Mouse (Mus musculus) intestine, embryonic 16.5 days (tissue): ENCODE measurements around the gene Tmem178. TPM values are rescaled to one million over a fixed set of nuclear protein-coding genes. Genes with fewer than 3 reads are reported as not detected.
"Not testable (repeated sequence)": the region's sequence is repeated elsewhere in the genome, so short reads cannot be mapped to it uniquely, and the experiment has no call there.

Experiments
- ATAC-seq: fragments of 200-750 bp; cut with Nextera tagmentation; 2 replicates; pipeline ENCODE4 v1.8.0; 2017; ENCODE audit warnings: moderate TSS enrichment, moderate library complexity
- H3K27ac ChIP-seq: fragments of 300-500 bp; sonication (generic); 2 replicates; pipeline ENCODE4 v1.5.1; 2014; ENCODE audit warnings: mild to moderate bottlenecking, low read length
- H3K27me3 ChIP-seq: fragments of 300-500 bp; sonication (generic); replicated peaks from 2 replicates; pipeline ENCODE4 v1.6.1; 2014; ENCODE audit warnings: low read length, control low read depth, mixed read lengths; ENCODE audit not compliant: control insufficient read depth, insufficient read depth
- H3K36me3 ChIP-seq: fragments of 300-500 bp; sonication (generic); 2 replicates; pipeline ENCODE4 v1.6.1; 2014; ENCODE audit warnings: low read length, control low read depth; ENCODE audit not compliant: control insufficient read depth, insufficient read depth
- H3K4me1 ChIP-seq: fragments of 300-500 bp; sonication (generic); 2 replicates; pipeline ENCODE4 v1.6.1; 2014; ENCODE audit warnings: low read length, control low read depth, mixed read lengths; ENCODE audit not compliant: control insufficient read depth, insufficient read depth
- H3K4me2 ChIP-seq: fragments of 300-500 bp; sonication (generic); 2 replicates; pipeline ENCODE4 v1.6.1; 2014; ENCODE audit warnings: low read depth, low read length, control low read depth
- H3K4me3 ChIP-seq: fragments of 300-500 bp; sonication (generic); 2 replicates; pipeline ENCODE4 v1.5.1; 2014; ENCODE audit warnings: mild to moderate bottlenecking, low read length
- H3K9ac ChIP-seq: fragments of 300-500 bp; sonication (generic); 2 replicates; pipeline ENCODE4 v1.6.1; 2014; ENCODE audit warnings: low read depth, low read length
- H3K9me3 ChIP-seq: fragments of 300-500 bp; sonication (generic); 2 replicates; pipeline ENCODE4 v1.6.1; 2016; ENCODE audit warnings: low read length, control low read depth; ENCODE audit not compliant: control insufficient read depth
- WGBS: fragments of 180-500 bp; shearing (Covaris S2); extraction: QIAGEN DNeasy Blood & Tissue Kit; methylation state at CpG from one replicate; pipeline ENCODE4 v1.1.7; 2014; 5-methylcytosine and 5-hydroxymethylcytosine counted together
- polyA plus RNA-seq: library from polyadenylated mRNA; unstranded; fragments of >200 nt; fragmentation: Nextera tagmentation; extraction: Ambion mirVana; gene quantifications from 2 replicates; pipeline ENCODE4 v1.2.1, GENCODE M21; 2015

The Tmem178 gene
- polyA plus RNA-seq, 1 experiment from 2014 or later: 1.6 TPM

GRCm38 (mm10) chr17:80941857-80942256, 2.6 kb upstream of the Tmem178 start:
- Histone ChIP-seq H3K9ac (no peak overlapping the region), H3K4me1 (no peaks in the 10 kb centered on the region), H3K27me3 (peaks cover 15% of the 10 kb centered on the region), H3K27ac (no peak overlapping the region), H3K36me3 (no peaks in the 10 kb centered on the region), H3K9me3 (no peaks in the 10 kb centered on the region), H3K4me3 (no peak overlapping the region), H3K4me2 (no peak overlapping the region)
- no peak for ATAC-seq
- WGBS: 54% methylated on average over 11 of the region's 11 CpGs

- Histone ChIP-seq H3K9ac (peak overlapping the region; percentile 71), H3K27ac (no peak overlapping the region), H3K4me1 (no peaks in the 10 kb centered on the region), H3K36me3 (no peaks in the 10 kb centered on the region), H3K27me3 (peaks cover 15% of the 10 kb centered on the region), H3K4me3 (peak overlapping the region; percentile 71), H3K9me3 (no peaks in the 10 kb centered on the region), H3K4me2 (peak overlapping the region; percentile 99)
- WGBS: 16% methylated on average over 14 of the region's 26 CpGs
- peak; percentile 33 for ATAC-seq
Measured at GRCm38 (mm10) chr17:80943835-80944529, 450 bp upstream of the Tmem178 start.

- H3K4me3 ChIP-seq: not testable (repeated sequence)
Measured at GRCm38 (mm10) chr17:80945510-80945909, 1.1 kb downstream of the Tmem178 start.

GRCm38 (mm10) chr17:80946091-80946885, 1.9 kb downstream of the Tmem178 start:
- Histone ChIP-seq H3K9me3 (no peaks in the 10 kb centered on the region), H3K4me2 (no peak overlapping the region; the same call in 1 of the 2 replicates), H3K27me3 (peaks cover 15% of the 10 kb centered on the region), H3K9ac (no peak overlapping the region), H3K4me1 (no peaks in the 10 kb centered on the region), H3K36me3 (no peaks in the 10 kb centered on the region), H3K27ac (no peak overlapping the region), H3K4me3 (no peak overlapping the region)
- no peak for ATAC-seq
- WGBS: 73% methylated on average over 5 of the region's 5 CpGs

More at GRCm38 (mm10) chr17:80945510-80945909, 1.1 kb downstream of the Tmem178 start:
- H3K4me1 ChIP-seq, H3K27ac ChIP-seq, H3K4me2 ChIP-seq, H3K36me3 ChIP-seq, ATAC-seq, H3K9me3 ChIP-seq, H3K9ac ChIP-seq: not testable (repeated sequence)
- peaks cover 15% of the 10 kb centered on the region for H3K27me3 ChIP-seq
- 39% methylated on average over 8 of the region's 8 CpGs for WGBS

GRCm38 (mm10) chr17:80947075-80947960, 2.9 kb downstream of the Tmem178 start:
- 77% methylated on average over 12 of the region's 12 CpGs for WGBS
- H3K36me3 ChIP-seq: no peaks in the 10 kb centered on the region
- no peak overlapping the region for H3K9ac ChIP-seq
- no peak overlapping the region for H3K4me3 ChIP-seq
- H3K27me3 ChIP-seq: peaks cover 15% of the 10 kb centered on the region
- no peaks in the 10 kb centered on the region for H3K4me1 ChIP-seq
- no peak for ATAC-seq
- no peaks in the 10 kb centered on the region for H3K9me3 ChIP-seq
- no peak overlapping the region for H3K4me2 ChIP-seq
- no peak overlapping the region for H3K27ac ChIP-seq

- 89% methylated on average over 7 of the region's 7 CpGs for WGBS
- H3K4me3 ChIP-seq: no peak overlapping the region
Measured at GRCm38 (mm10) chr17:80949382-80949781, 5.0 kb downstream of the Tmem178 start.

GRCm38 (mm10) chr17:80949895-80950294, 5.5 kb downstream of the Tmem178 start:
- H3K36me3 ChIP-seq: no peaks in the 10 kb centered on the region
- H3K4me3 ChIP-seq: no peak overlapping the region
- H3K9me3 ChIP-seq: no peaks in the 10 kb centered on the region
- no peak overlapping the region for H3K4me2 ChIP-seq
- no peak overlapping the region for H3K27ac ChIP-seq
- H3K27me3 ChIP-seq: peaks cover 6% of the 10 kb centered on the region
- 85% methylated on average over 10 of the region's 10 CpGs for WGBS
- ATAC-seq: no peak
- H3K4me1 ChIP-seq: no peaks in the 10 kb centered on the region
- H3K9ac ChIP-seq: no peak overlapping the region

More at GRCm38 (mm10) chr17:80949382-80949781, 5.0 kb downstream of the Tmem178 start:
- no peak overlapping the region for H3K4me2 ChIP-seq
- H3K9ac ChIP-seq: no peak overlapping the region
- peaks cover 10% of the 10 kb centered on the region for H3K27me3 ChIP-seq
- ATAC-seq: no peak
- no peak overlapping the region for H3K27ac ChIP-seq
- H3K36me3 ChIP-seq: no peaks in the 10 kb centered on the region
- H3K4me1 ChIP-seq: no peaks in the 10 kb centered on the region
- no peaks in the 10 kb centered on the region for H3K9me3 ChIP-seq

GRCm38 (mm10) chr17:80952305-80952704, 7.9 kb downstream of the Tmem178 start:
- Histone ChIP-seq H3K4me3 (no peak overlapping the region), H3K4me2 (no peak overlapping the region), H3K9me3 (no peaks in the 10 kb centered on the region), H3K4me1 (no peaks in the 10 kb centered on the region), H3K27me3 (no peaks in the 10 kb centered on the region), H3K36me3 (no peaks in the 10 kb centered on the region), H3K27ac (no peak overlapping the region), H3K9ac (no peak overlapping the region)
- 67% methylated on average over 7 of the region's 7 CpGs for WGBS
- no peak for ATAC-seq

- Histone ChIP-seq H3K9me3 (no peaks in the 10 kb centered on the region), H3K36me3 (no peaks in the 10 kb centered on the region), H3K27ac (no peak overlapping the region), H3K4me3 (no peak overlapping the region), H3K4me2 (no peak overlapping the region), H3K27me3 (no peaks in the 10 kb centered on the region), H3K4me1 (no peaks in the 10 kb centered on the region), H3K9ac (no peak overlapping the region)
- ATAC-seq: no peak
- WGBS: 77% methylated on average over 7 of the region's 7 CpGs
Measured at GRCm38 (mm10) chr17:80955415-80955814, 11.0 kb downstream of the Tmem178 start.
